ENCODE assay signal across 8 mouse cellular contexts in genomic region chr10:111165219-111165981, GRCm38 (mm10). TPM values are rescaled to one million over a fixed set of nuclear protein-coding genes. Genes with fewer than 3 reads are reported as not detected.
DNase-seq lines count a peak whose midpoint lies in the region; TF ChIP-seq lines count a peak whose summit lies in the region.

No protein-coding gene starts in this region.

- dilution Hi-C loops in CH12.LX (cut with MboI; ENCODE audit: extremely low pct_ligation_motif_present, extremely low pct_unique_long_range_greater_than_20kb, low sequenced_read_pairs), result no loop called here

- H3K4me2 ChIP-seq in CH12.LX (ENCODE audit: insufficient read depth, low read depth, poor library complexity, severe bottlenecking), result peak overlapping the region; percentile 98

- TF ChIP-seq POLR2A in CH12.LX (IDR thresholded peaks at IDR 0.05; ENCODE audit: low read depth, low read length), result no peak
- TF ChIP-seq POLR2A in bone marrow, adult 2 months (IDR thresholded peaks at IDR 0.05; ENCODE audit: borderline replicate concordance, control insufficient read depth, low read depth, low read length), result peak; percentile 64; the same call in 1 of the 2 replicates

- in situ Hi-C loops in CH12.LX (cut with MboI; ENCODE audit: low pct_ligation_motif_present, low pct_unique_long_range_greater_than_20kb, low sequenced_read_pairs), result no loop called here

- under 1% methylated on average over 52 of the region's 52 CpGs for whole genome bisulfite sequencing in bone marrow, adult 2 months

- H3K4me1 ChIP-seq in CH12.LX (ENCODE audit: control insufficient read depth in 1 of 2, insufficient read depth in 2 of 2), result peaks cover 5 to 59% of the 10 kb centered on the region in 2 experiments; a peak in 3 of 4 replicates
- H3K4me1 ChIP-seq in bone marrow, adult 2 months (ENCODE audit: control insufficient read depth, insufficient read depth, low read length), result peaks cover 5% of the 10 kb centered on the region
- H3K4me1 ChIP-seq in erythroblast, embryonic 14.5 days (ENCODE audit: control insufficient read depth), result peaks cover 67% of the 10 kb centered on the region

- no peak for DNase-seq in CH12.LX (ENCODE audit: extremely low read depth)
- peak; percentile 60 to 68 for DNase-seq in heart, postnatal 10 days
- DNase-seq in kidney, postnatal 4 days, result peak; percentile 54 to 67
- DNase-seq in lung, postnatal 36 days, result peak; percentile 63
- peak; percentile 69 for DNase-seq in retina, postnatal 1 day
- DNase-seq in urinary bladder, adult 2 months (ENCODE audit: low spot score), result peak; percentile 44

- H3K27me3 ChIP-seq in CH12.LX (replicated peaks), result no peaks in the 10 kb centered on the region
- no peaks in the 10 kb centered on the region for H3K27me3 ChIP-seq in erythroblast, embryonic 14.5 days (ENCODE audit: control insufficient read depth)

- intact Hi-C loops in heart, postnatal 10 days (cut with DNase I), result no loop called here

- H3K9me3 ChIP-seq in CH12.LX (replicated peaks; ENCODE audit: low read length), result no peaks in the 10 kb centered on the region
- H3K9me3 ChIP-seq in erythroblast, embryonic 14.5 days (ENCODE audit: control insufficient read depth, low read length), result no peaks in the 10 kb centered on the region

- no peak for TF ChIP-seq EP300 in CH12.LX (IDR thresholded peaks at IDR 0.05; ENCODE audit: low read length)

- no peak for TF ChIP-seq CTCF in CH12.LX (conservative IDR thresholded peaks at IDR 0.05 in 1 of 2, IDR thresholded peaks at IDR 0.05 in 1 of 2; ENCODE audit: low read depth in 2 of 2, low read length in 2 of 2)
- no peak for TF ChIP-seq CTCF in bone marrow, adult 2 months (IDR thresholded peaks at IDR 0.05; ENCODE audit: control insufficient read depth, insufficient read depth, low read length)

- H3K79me2 ChIP-seq in CH12.LX (replicated peaks; ENCODE audit: control insufficient read depth, extremely low read depth, insufficient read depth, poor library complexity, severe bottlenecking), result peaks cover 47% of the 10 kb centered on the region

- peak overlapping the region; percentile 67 for H3K27ac ChIP-seq in CH12.LX (ENCODE audit: insufficient read depth, low read depth)
- peak overlapping the region; percentile 100 for H3K27ac ChIP-seq in bone marrow, adult 2 months (ENCODE audit: control insufficient read depth, insufficient read depth, low read depth, low read length, poor library complexity)

- no peak for TF ChIP-seq RAD21 in CH12.LX (IDR thresholded peaks at IDR 0.05; ENCODE audit: low read depth, low read length)

- H3K36me3 ChIP-seq in CH12.LX (replicated peaks in 1 of 2; ENCODE audit: control insufficient read depth in 1 of 2, insufficient read depth in 1 of 2, low read length in 1 of 2), result peaks cover 0 to 3% of the 10 kb centered on the region in 2 experiments
- H3K36me3 ChIP-seq in erythroblast, embryonic 14.5 days (ENCODE audit: control insufficient read depth), result peaks cover 3% of the 10 kb centered on the region

- H3K9ac ChIP-seq in CH12.LX (ENCODE audit: insufficient read depth, low read depth), result peak overlapping the region; percentile 90

- H3K4me3 ChIP-seq in CH12.LX (replicated peaks in 1 of 3; ENCODE audit: low read depth in 2 of 3, low read length in 2 of 3, poor library complexity in 1 of 3), result peak overlapping the region; percentile 82 to 100 (median 85)
- H3K4me3 ChIP-seq in bone marrow, adult 2 months (replicated peaks; ENCODE audit: control insufficient read depth, low read depth, low read length), result peak overlapping the region; percentile 99
- H3K4me3 ChIP-seq in erythroblast, embryonic 14.5 days (replicated peaks), result peak overlapping the region; percentile 79

TF ChIP-seq in CH12.LX, 34 proteins besides CTCF, POLR2A, EP300 and RAD21:
- TF ChIP-seq UBTF (IDR thresholded peaks at IDR 0.05; ENCODE audit: low read depth, low read length), result 0 out of 2 replicates have a peak, but pooled peaks have one; percentile 17
- no peak for TF ChIP-seq NELFE (IDR thresholded peaks at IDR 0.05; ENCODE audit: low read depth, low read length)
- TF ChIP-seq MXI1 (IDR thresholded peaks at IDR 0.05; ENCODE audit: low read depth, low read length), result peak; percentile 50; the same call in 1 of the 2 replicates
- TF ChIP-seq ELF1 (IDR thresholded peaks at IDR 0.05; ENCODE audit: low read depth, low read length), result 0 out of 2 replicates have a peak, but pooled peaks have one; percentile 18
- TF ChIP-seq ZNF384 (IDR thresholded peaks at IDR 0.05; ENCODE audit: low read depth, low read length), result peak; percentile 85
- no peak for TF ChIP-seq RCOR1 (conservative IDR thresholded peaks at IDR 0.05; ENCODE audit: low read depth, low read length)
- no peak for TF ChIP-seq SMC3 (IDR thresholded peaks at IDR 0.05; ENCODE audit: low read depth, low read length)
- TF ChIP-seq E2F4 (IDR thresholded peaks at IDR 0.05; ENCODE audit: insufficient replicate concordance, low read depth, low read length), result no peak
- no peak for TF ChIP-seq POLR2AphosphoS2 (IDR thresholded peaks at IDR 0.05; ENCODE audit: low read depth, low read length)
- no peak for TF ChIP-seq ETS1 (conservative IDR thresholded peaks at IDR 0.05; ENCODE audit: low read depth, low read length)
- TF ChIP-seq KAT2A (IDR thresholded peaks at IDR 0.05; ENCODE audit: insufficient replicate concordance, low read length), result no peak
- no peak for TF ChIP-seq MYC (IDR thresholded peaks at IDR 0.05; ENCODE audit: low read depth, low read length)
- no peak for TF ChIP-seq MEF2A (IDR thresholded peaks at IDR 0.05; ENCODE audit: borderline replicate concordance, low read depth, low read length)
- TF ChIP-seq MAFK (IDR thresholded peaks at IDR 0.05; ENCODE audit: insufficient replicate concordance, low read length), result no peak
- 0 out of 2 replicates have a peak, but pooled peaks have one; percentile 37 for TF ChIP-seq MAZ (IDR thresholded peaks at IDR 0.05; ENCODE audit: low read depth, low read length)
- TF ChIP-seq ZKSCAN1 (IDR thresholded peaks at IDR 0.05; ENCODE audit: borderline replicate concordance, low read depth, low read length), result no peak
- no peak for TF ChIP-seq USF2 (conservative IDR thresholded peaks at IDR 0.05; ENCODE audit: low read depth, low read length)
- TF ChIP-seq PAX5 (IDR thresholded peaks at IDR 0.05; ENCODE audit: low read length), result no peak
- TF ChIP-seq ZC3H11A (IDR thresholded peaks at IDR 0.05; ENCODE audit: low read depth, low read length), result no peak
- no peak for TF ChIP-seq JUND (conservative IDR thresholded peaks at IDR 0.05; ENCODE audit: low read depth, low read length)
- peak; percentile 16; the same call in 1 of the 2 replicates for TF ChIP-seq CHD1 (IDR thresholded peaks at IDR 0.05; ENCODE audit: low read depth, low read length)
- no peak for TF ChIP-seq ZMIZ1 (IDR thresholded peaks at IDR 0.05; ENCODE audit: low read depth, low read length)

RNA-seq across cellular contexts. Expression of gene Osbpl8, which starts 0.8 kb away (rescaled TPM):
- total RNA-seq in CH12.LX (2012; rRNA removed) (18.0 and 23.4 TPM in 2 replicates), CH12.LX (2014; rRNA removed) (26.4 and 29.6 TPM in 2 replicates)
- 12.9 and 13.0 TPM in 2 replicates for polyA plus RNA-seq in CH12.LX (2012; ENCODE audit: insufficient read length, low read depth)
- 15.3 and 25.0 TPM in 2 replicates for polyA plus RNA-seq in bone marrow, adult 2 months (2011; ENCODE audit: insufficient read depth, insufficient read length, low replicate concordance, missing spikeins)
- 0.51 and 0.56 TPM in 2 replicates for polyA plus RNA-seq in erythroblast, embryonic 14.5 days (2012)
- total RNA-seq in heart, postnatal 10 days (2021), result 10 to 100 TPM; 82.1 to 88.1 TPM
- 10.7 and 11.3 TPM in 2 replicates for polyA plus RNA-seq in urinary bladder, adult 2 months (2012; rRNA removed)
